Mouse (Mus musculus): ENCODE results near the gene ccdc198. TPM values are rescaled to one million over a fixed set of nuclear protein-coding genes. Genes with fewer than 3 reads are reported as not detected.
A peak's percentile ranks its signal among the peaks of the same experiment; 100 is the strongest.
"Not testable (repeated sequence)": the region's sequence is repeated elsewhere in the genome, so short reads cannot be mapped to it uniquely, and the experiment has no call there.

Gene ccdc198
- total RNA-seq (2014; rRNA removed) (not detected in 2 replicates), polyA plus RNA-seq (2015; fragmentation: Nextera tagmentation; extraction: Ambion mirVana) (0.13 TPM in 1 of 2 replicates, not detected in the other)

DNA sequence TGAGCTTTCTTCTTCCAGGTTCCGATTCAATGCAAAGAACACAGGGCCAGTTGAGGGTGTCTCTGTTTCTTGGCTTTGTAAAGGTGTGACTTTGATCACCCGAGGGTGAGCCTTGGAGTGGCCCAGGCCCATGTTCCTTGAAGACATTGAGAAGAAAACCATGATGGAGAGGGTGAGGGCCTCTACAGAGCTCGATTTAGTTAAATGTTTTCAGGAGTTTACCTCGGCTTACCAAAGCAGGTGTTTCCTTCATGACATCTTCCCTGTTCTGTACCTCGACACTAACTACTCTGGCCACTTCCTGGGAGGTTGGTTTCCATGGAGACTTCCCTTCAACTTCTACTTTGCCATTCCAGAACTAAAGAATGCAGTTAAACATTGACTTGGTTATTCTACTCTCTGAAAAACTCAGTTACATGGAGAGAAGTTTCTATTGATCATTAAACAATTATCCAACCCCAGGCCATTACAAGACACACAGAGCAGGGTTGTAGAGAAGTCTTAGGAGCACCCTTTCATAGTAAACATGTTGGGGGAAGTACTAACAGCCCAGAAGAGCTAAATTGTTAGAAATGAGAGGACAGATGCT lies at the start of gene ccdc198:
Gene ccdc198, minus strand, starts transcription at position 349 of the 589 bp plus-strand sequence.
- H3K4me2 ChIP-seq (ENCODE audit: low read depth, low read length, poor library complexity, severe bottlenecking) = no peak within 1 kb of the TSS
- H3K9me3 ChIP-seq (ENCODE audit: low read length) = no peaks in the 10 kb centered on the region
- H3K4me3 ChIP-seq (ENCODE audit: low read depth, low read length) = no peak within 1 kb of the TSS
- ATAC-seq (ENCODE audit: low FRiP score) (no peak), DNase-seq (ENCODE audit: low spot score) (no peak)
- no peaks in the 10 kb centered on the region for H3K27me3 ChIP-seq (ENCODE audit: insufficient read depth, low read length)
- H3K4me1 ChIP-seq (ENCODE audit: insufficient read depth, low read length) = no peaks in the 10 kb centered on the region
- TF ChIP-seq CTCF (IDR thresholded peaks at IDR 0.05) = no peak
- no peaks in the 10 kb centered on the region for H3K36me3 ChIP-seq (ENCODE audit: insufficient read depth, low read length)
- WGBS = 77% methylated on average over 5 of the region's 5 CpGs
- no peak within 1 kb of the TSS for H3K27ac ChIP-seq (ENCODE audit: low read depth, low read length)
- no peak within 1 kb of the TSS for H3K9ac ChIP-seq (replicated peaks; ENCODE audit: low read length, poor library complexity, severe bottlenecking)

DNA sequence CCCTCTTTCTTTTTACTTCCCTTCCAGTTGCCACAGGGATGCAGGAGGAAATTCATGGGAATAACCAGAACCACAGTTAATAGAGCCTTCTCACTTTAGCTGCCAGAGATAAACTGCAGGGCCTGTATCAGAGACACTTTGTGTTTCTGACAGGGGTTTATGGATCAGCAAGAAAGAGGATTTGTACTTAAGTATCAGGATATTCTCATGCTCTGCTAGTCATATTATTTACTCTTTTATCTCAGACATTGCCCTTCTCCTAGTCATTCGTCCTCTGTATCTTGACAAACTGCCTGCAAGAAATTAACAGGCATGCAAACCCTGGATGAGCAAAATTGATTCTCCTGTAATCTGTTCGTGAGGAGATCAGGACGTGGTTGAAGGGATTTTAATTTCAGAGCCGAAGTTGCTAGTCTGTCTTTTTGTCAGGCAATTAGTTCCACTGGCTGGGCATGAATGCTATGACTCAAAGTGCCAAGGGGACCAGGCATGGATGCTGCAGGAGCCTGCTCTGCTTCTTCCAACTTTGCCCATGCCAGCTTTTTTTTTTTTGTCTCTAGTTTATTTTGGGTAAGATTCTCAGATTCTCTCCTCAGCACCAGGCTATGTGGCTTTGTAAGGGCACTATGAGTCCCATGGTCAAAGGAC lies 48.7 kb upstream of the ccdc198 start:
- Histone ChIP-seq H3K4me2 (ENCODE audit: low read depth, low read length, poor library complexity, severe bottlenecking) (no peak overlapping the region), H3K4me3 (ENCODE audit: low read depth, low read length) (no peak overlapping the region), H3K9ac (replicated peaks; ENCODE audit: low read length, poor library complexity, severe bottlenecking) (no peak overlapping the region), H3K4me1 (ENCODE audit: insufficient read depth, low read length) (no peaks in the 10 kb centered on the region; the same call in 1 of the 2 replicates), H3K9me3 (ENCODE audit: low read length) (no peaks in the 10 kb centered on the region), H3K36me3 (ENCODE audit: insufficient read depth, low read length) (no peaks in the 10 kb centered on the region), H3K27me3 (ENCODE audit: insufficient read depth, low read length) (no peaks in the 10 kb centered on the region), H3K27ac (ENCODE audit: low read depth, low read length) (no peak overlapping the region)
- DNase-seq (ENCODE audit: low spot score) (peak; percentile 76), ATAC-seq (ENCODE audit: low FRiP score) (no peak)
- 18% methylated on average over 4 of the region's 4 CpGs for WGBS
- no peak for TF ChIP-seq CTCF (IDR thresholded peaks at IDR 0.05)

GRCm38 (mm10) chr14:49290029-49290745 lies 44.9 kb upstream of the ccdc198 start:
- no peak overlapping the region for H3K27ac ChIP-seq (ENCODE audit: low read depth, low read length)
- TF ChIP-seq CTCF (IDR thresholded peaks at IDR 0.05) = no peak
- no peaks in the 10 kb centered on the region for H3K27me3 ChIP-seq (ENCODE audit: insufficient read depth, low read length)
- 89% methylated on average over 3 of the region's 3 CpGs for WGBS
- H3K4me1 ChIP-seq (ENCODE audit: insufficient read depth, low read length) = no peaks in the 10 kb centered on the region; the same call in 1 of the 2 replicates
- H3K36me3 ChIP-seq (ENCODE audit: insufficient read depth, low read length) = no peaks in the 10 kb centered on the region
- no peaks in the 10 kb centered on the region for H3K9me3 ChIP-seq (ENCODE audit: low read length)
- no peak overlapping the region for H3K4me2 ChIP-seq (ENCODE audit: low read depth, low read length, poor library complexity, severe bottlenecking)
- ATAC-seq (ENCODE audit: low FRiP score) = no peak
- no peak overlapping the region for H3K4me3 ChIP-seq (ENCODE audit: low read depth, low read length)
- DNase-seq (ENCODE audit: low spot score) = no peak
- H3K9ac ChIP-seq (replicated peaks; ENCODE audit: low read length, poor library complexity, severe bottlenecking) = no peak overlapping the region

DNA sequence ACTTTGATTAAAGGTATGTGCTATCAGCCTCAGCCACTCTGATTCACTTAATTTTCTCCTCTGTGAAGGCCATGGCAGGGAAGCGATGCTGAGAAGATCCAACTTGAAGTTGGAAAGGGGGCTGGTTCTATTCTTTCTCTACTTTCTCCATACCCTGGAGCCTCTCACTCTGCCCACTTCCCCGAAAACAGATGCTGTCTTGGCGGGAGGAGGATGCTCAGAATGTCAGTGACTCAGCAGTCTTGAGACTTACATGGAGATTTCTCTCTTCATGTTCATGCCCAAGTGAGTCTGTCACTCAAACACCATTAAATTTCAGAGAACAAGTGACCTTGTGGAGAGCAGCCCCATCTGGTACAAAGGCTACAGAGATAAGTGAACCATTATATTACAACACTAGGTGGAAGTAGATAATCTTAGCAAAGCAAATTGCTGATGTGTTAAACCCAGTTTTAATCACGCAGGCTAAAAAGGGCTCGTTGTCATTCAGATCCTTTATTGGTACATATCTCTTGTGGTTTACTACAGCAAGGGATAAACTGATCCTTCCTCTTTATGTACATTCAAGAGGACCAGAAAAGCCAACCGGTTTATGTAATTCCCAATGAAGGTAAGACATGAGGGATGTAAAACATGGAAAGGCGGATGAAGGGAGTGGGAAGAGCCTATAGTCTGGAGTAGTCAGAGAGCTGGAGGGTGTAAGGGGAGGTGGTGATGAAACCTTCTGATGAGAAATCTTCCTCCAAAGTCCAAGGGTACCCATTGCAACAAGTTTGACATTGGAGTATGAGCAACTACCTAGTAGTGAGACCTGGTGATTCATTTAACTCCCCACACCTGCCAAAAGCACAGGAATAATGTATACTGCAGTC lies 38.7 kb upstream of the ccdc198 start:
- H3K4me1 ChIP-seq (ENCODE audit: insufficient read depth, low read length) = no peaks in the 10 kb centered on the region
- no peak overlapping the region for H3K4me2 ChIP-seq (ENCODE audit: low read depth, low read length, poor library complexity, severe bottlenecking)
- TF ChIP-seq CTCF (IDR thresholded peaks at IDR 0.05) = no peak
- no peak for ATAC-seq (ENCODE audit: low FRiP score)
- H3K27ac ChIP-seq (ENCODE audit: low read depth, low read length) = no peak overlapping the region
- H3K27me3 ChIP-seq (ENCODE audit: insufficient read depth, low read length) = no peaks in the 10 kb centered on the region
- H3K36me3 ChIP-seq (ENCODE audit: insufficient read depth, low read length) = no peaks in the 10 kb centered on the region
- no peak overlapping the region for H3K4me3 ChIP-seq (ENCODE audit: low read depth, low read length)
- H3K9me3 ChIP-seq (ENCODE audit: low read length) = no peaks in the 10 kb centered on the region
- no peak overlapping the region for H3K9ac ChIP-seq (replicated peaks; ENCODE audit: low read length, poor library complexity, severe bottlenecking)
- no peak for DNase-seq (ENCODE audit: low spot score)
- 81% methylated on average over 7 of the region's 7 CpGs for WGBS

DNA sequence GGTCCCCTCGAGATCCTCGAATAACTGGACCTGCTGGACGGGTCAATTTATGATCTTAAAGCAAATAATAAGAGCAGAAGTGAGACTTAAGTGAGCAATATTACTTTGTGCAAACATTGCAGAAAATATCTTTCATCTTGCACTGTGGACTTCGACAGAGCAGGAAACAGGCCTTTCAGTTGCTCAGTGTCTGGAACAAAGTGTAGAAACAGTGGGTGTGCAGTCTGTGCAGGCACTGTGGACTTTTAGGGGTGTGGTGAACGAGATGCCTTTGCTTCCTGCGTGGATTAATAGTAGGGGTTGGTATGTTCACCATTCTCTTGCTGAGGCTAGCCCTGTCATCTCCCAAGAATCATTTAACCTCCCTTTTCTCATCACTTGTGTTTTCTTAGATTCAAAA lies 33.6 kb upstream of the ccdc198 start:
- 80% methylated on average over 6 of the region's 6 CpGs for WGBS
- Histone ChIP-seq H3K27ac (ENCODE audit: low read depth, low read length) (no peak overlapping the region), H3K4me2 (ENCODE audit: low read depth, low read length, poor library complexity, severe bottlenecking) (no peak overlapping the region), H3K4me3 (ENCODE audit: low read depth, low read length) (no peak overlapping the region), H3K4me1 (ENCODE audit: insufficient read depth, low read length) (no peaks in the 10 kb centered on the region), H3K9me3 (ENCODE audit: low read length) (no peaks in the 10 kb centered on the region), H3K9ac (replicated peaks; ENCODE audit: low read length, poor library complexity, severe bottlenecking) (no peak overlapping the region), H3K36me3 (ENCODE audit: insufficient read depth, low read length) (no peaks in the 10 kb centered on the region), H3K27me3 (ENCODE audit: insufficient read depth, low read length) (no peaks in the 10 kb centered on the region)
- DNase-seq (ENCODE audit: low spot score) (no peak), ATAC-seq (ENCODE audit: low FRiP score) (no peak)
- no peak for TF ChIP-seq CTCF (IDR thresholded peaks at IDR 0.05)

GRCm38 (mm10) chr14:49278479-49278878 lies 33.2 kb upstream of the ccdc198 start:
- not testable (repeated sequence) for ATAC-seq (ENCODE audit: low FRiP score); H3K4me3 ChIP-seq (ENCODE audit: low read depth, low read length); H3K36me3 ChIP-seq (ENCODE audit: insufficient read depth, low read length); H3K9me3 ChIP-seq (ENCODE audit: low read length); H3K27me3 ChIP-seq (ENCODE audit: insufficient read depth, low read length); H3K9ac ChIP-seq (replicated peaks; ENCODE audit: low read length, poor library complexity, severe bottlenecking); H3K27ac ChIP-seq (ENCODE audit: low read depth, low read length); H3K4me2 ChIP-seq (ENCODE audit: low read depth, low read length, poor library complexity, severe bottlenecking); H3K4me1 ChIP-seq (ENCODE audit: insufficient read depth, low read length); DNase-seq (ENCODE audit: low spot score)
- WGBS = 89% methylated on average over 8 of the region's 9 CpGs

All from midbrain, postnatal 0 days (tissue).